Mouse (Mus musculus) neutrophil, adult 59 days (primary cell): ENCODE data around the gene Slc1a2. TPM values are rescaled to one million over a fixed set of nuclear protein-coding genes. Genes with fewer than 3 reads are reported as not detected.

Source experiments
- total RNA-seq, 2 experiments: library from RNA; stranded (reverse); gene quantifications; 1 replicate in 1 of 2; 2 replicates in 1 of 2; pipeline ENCODE4 v1.2.4; 2023

Slc1a2 gene
- not detected for total RNA-seq

DNA sequence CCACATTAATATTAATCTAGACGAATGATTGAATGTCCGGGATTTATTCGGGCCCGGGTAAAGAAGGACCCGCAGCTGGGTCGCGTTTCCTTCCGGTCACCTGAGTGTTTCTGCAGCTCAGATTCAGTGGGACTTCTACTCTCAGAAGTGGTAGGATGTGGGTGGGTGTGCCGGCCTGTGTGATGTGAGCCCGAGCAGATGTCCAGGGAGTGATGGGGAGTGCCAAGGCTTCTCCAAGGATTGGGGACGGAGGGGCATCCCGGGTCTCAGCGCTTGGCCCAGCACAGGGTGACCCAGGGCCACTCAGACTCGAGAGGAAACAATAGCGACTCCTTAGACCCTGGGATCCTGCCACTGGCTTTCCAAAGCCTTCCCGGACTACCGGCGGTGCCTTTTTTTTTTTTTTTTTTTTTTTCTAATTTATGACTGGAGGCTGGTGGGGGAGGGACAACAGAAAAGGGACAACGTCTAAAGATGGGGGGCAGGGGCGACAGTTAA, at the start of gene Slc1a2:
TSS of gene Slc1a2 (plus strand) at position 497 of the 498 bp plus-strand sequence.

Other genes starting within 250 kb of the Slc1a2 start
- not detected for gene Fjx1, start 206.2 kb upstream of the Slc1a2 start, total RNA-seq
- not detected for gene Pamr1, start 108.6 kb upstream of the Slc1a2 start, total RNA-seq
- 100 to 1,000 TPM; 533 to 552 TPM for gene Cd44, start 243.0 kb downstream of the Slc1a2 start, total RNA-seq